Mouse (Mus musculus) hindbrain, embryonic 13.5 days (tissue): ENCODE data around the gene Zdhhc23. TPM values are rescaled to one million over a fixed set of nuclear protein-coding genes. Genes with fewer than 3 reads are reported as not detected.
A peak's percentile ranks its signal among the peaks of the same experiment; 100 is the strongest.

Experiments
- ATAC-seq: fragments of 200-750 bp; cut with Nextera tagmentation; 2 replicates; pipeline ENCODE4 v1.8.0; 2017; ENCODE audit warnings: moderate TSS enrichment; ENCODE audit not compliant: low FRiP score
- H3K27ac ChIP-seq: fragments of 300-500 bp; sonication (generic); 2 replicates; pipeline ENCODE4 v1.5.1; 2015; ENCODE audit warnings: inconsistent platforms, mild to moderate bottlenecking, moderate library complexity
- H3K27me3 ChIP-seq: fragments of 300-500 bp; sonication (generic); 2 replicates; pipeline ENCODE4 v1.6.1; 2015; ENCODE audit warnings: mild to moderate bottlenecking, inconsistent platforms
- H3K36me3 ChIP-seq: fragments of 300-500 bp; sonication (generic); 2 replicates; pipeline ENCODE4 v1.6.1; 2015; ENCODE audit warnings: mild to moderate bottlenecking, inconsistent platforms
- H3K4me1 ChIP-seq: fragments of 300-500 bp; sonication (generic); replicated peaks from 2 replicates; pipeline ENCODE4 v1.6.1; 2015; ENCODE audit warnings: inconsistent platforms
- H3K4me2 ChIP-seq: fragments of 300-500 bp; sonication (generic); 2 replicates; pipeline ENCODE4 v1.6.1; 2015; ENCODE audit warnings: inconsistent platforms, mild to moderate bottlenecking, moderate library complexity
- H3K4me3 ChIP-seq: fragments of 300-500 bp; sonication (generic); 2 replicates; pipeline ENCODE4 v1.5.1; 2015; ENCODE audit warnings: mild to moderate bottlenecking, inconsistent platforms
- H3K9ac ChIP-seq: fragments of 300-500 bp; sonication (generic); 2 replicates; pipeline ENCODE4 v1.6.1; 2015; ENCODE audit warnings: mild to moderate bottlenecking, inconsistent platforms
- H3K9me3 ChIP-seq: fragments of 300-500 bp; sonication (generic); 2 replicates; pipeline ENCODE4 v1.6.1; 2016; ENCODE audit warnings: inconsistent platforms
- WGBS: fragments of 180-500 bp; shearing (Covaris S2); methylation state at CpG from one replicate; pipeline ENCODE4 v1.1.7; 2015; 5-methylcytosine and 5-hydroxymethylcytosine counted together
- polyA plus RNA-seq: library from polyadenylated mRNA; unstranded; fragments of >200 nt; fragmentation: Nextera tagmentation; extraction: Ambion mirVana; gene quantifications from 2 replicates; pipeline ENCODE4 v1.2.1, GENCODE M21; 2015

Gene Zdhhc23
- polyA plus RNA-seq, result 1.7 and 1.8 TPM in 2 replicates

GRCm38 (mm10) chr16:43979328-43980109 lies at the start of gene Zdhhc23:
TSS of gene Zdhhc23 (minus strand) at chr16:43979791.
- Histone ChIP-seq H3K4me1 (peaks cover 4% of the 10 kb centered on the region; the same call in 1 of the 2 replicates), H3K4me3 (peak within 1 kb of the TSS; percentile 76), H3K36me3 (no peaks in the 10 kb centered on the region), H3K9me3 (no peaks in the 10 kb centered on the region), H3K27ac (no peak within 1 kb of the TSS), H3K9ac (peak within 1 kb of the TSS; percentile 78), H3K27me3 (peaks cover 38% of the 10 kb centered on the region), H3K4me2 (peak within 1 kb of the TSS; percentile 99)
- peak; percentile 88 for ATAC-seq
- WGBS, result under 1% methylated on average over 54 of the region's 103 CpGs

GRCm38 (mm10) chr16:44029273-44029672 lies 49.7 kb upstream of the Zdhhc23 start:
- no peak overlapping the region for H3K4me2 ChIP-seq
- no peak overlapping the region for H3K4me3 ChIP-seq
- no peak for ATAC-seq
- H3K27me3 ChIP-seq, result no peaks in the 10 kb centered on the region
- WGBS, result 79% methylated on average over 2 of the region's 2 CpGs
- H3K36me3 ChIP-seq, result no peaks in the 10 kb centered on the region
- H3K9ac ChIP-seq, result no peak overlapping the region
- H3K4me1 ChIP-seq, result no peaks in the 10 kb centered on the region
- H3K27ac ChIP-seq, result no peak overlapping the region
- H3K9me3 ChIP-seq, result no peaks in the 10 kb centered on the region

GRCm38 (mm10) chr16:44026822-44027221 lies 47.2 kb upstream of the Zdhhc23 start:
- ATAC-seq, result no peak
- Histone ChIP-seq H3K9me3 (no peaks in the 10 kb centered on the region), H3K4me3 (no peak overlapping the region), H3K4me1 (no peaks in the 10 kb centered on the region), H3K27ac (no peak overlapping the region), H3K27me3 (no peaks in the 10 kb centered on the region), H3K9ac (no peak overlapping the region), H3K4me2 (no peak overlapping the region), H3K36me3 (no peaks in the 10 kb centered on the region)
- 92% methylated on average over 9 of the region's 9 CpGs for WGBS

GRCm38 (mm10) chr16:44026210-44026609 lies 46.6 kb upstream of the Zdhhc23 start:
- no peak overlapping the region for H3K9ac ChIP-seq

GRCm38 (mm10) chr16:44018986-44019548 lies 39.5 kb upstream of the Zdhhc23 start:
- WGBS, result 83% methylated on average over 2 of the region's 2 CpGs
- Histone ChIP-seq H3K9ac (no peak overlapping the region), H3K36me3 (no peaks in the 10 kb centered on the region), H3K27ac (no peak overlapping the region), H3K4me1 (no peaks in the 10 kb centered on the region), H3K9me3 (no peaks in the 10 kb centered on the region), H3K4me3 (no peak overlapping the region), H3K27me3 (no peaks in the 10 kb centered on the region), H3K4me2 (no peak overlapping the region)
- ATAC-seq, result no peak

More at GRCm38 (mm10) chr16:44026210-44026609, 46.6 kb upstream of the Zdhhc23 start:
- no peak overlapping the region for H3K4me2 ChIP-seq
- no peaks in the 10 kb centered on the region for H3K36me3 ChIP-seq
- H3K9me3 ChIP-seq, result no peaks in the 10 kb centered on the region
- no peaks in the 10 kb centered on the region for H3K4me1 ChIP-seq
- ATAC-seq, result no peak
- H3K4me3 ChIP-seq, result no peak overlapping the region
- no peak overlapping the region for H3K27ac ChIP-seq
- H3K27me3 ChIP-seq, result no peaks in the 10 kb centered on the region
- 73% methylated on average over 6 of the region's 6 CpGs for WGBS

GRCm38 (mm10) chr16:44018372-44018771 lies 38.8 kb upstream of the Zdhhc23 start:
- H3K4me3 ChIP-seq, result no peak overlapping the region
- H3K4me2 ChIP-seq, result no peak overlapping the region
- H3K9me3 ChIP-seq, result no peaks in the 10 kb centered on the region
- ATAC-seq, result no peak
- no peaks in the 10 kb centered on the region for H3K27me3 ChIP-seq
- H3K4me1 ChIP-seq, result no peaks in the 10 kb centered on the region
- no peak overlapping the region for H3K9ac ChIP-seq
- 65% methylated on average over 7 of the region's 7 CpGs for WGBS
- H3K27ac ChIP-seq, result no peak overlapping the region
- no peaks in the 10 kb centered on the region for H3K36me3 ChIP-seq

- H3K4me2 ChIP-seq, result no peak overlapping the region
- WGBS, result 89% methylated on average over 4 of the region's 4 CpGs
- no peak overlapping the region for H3K4me3 ChIP-seq
- H3K9me3 ChIP-seq, result no peaks in the 10 kb centered on the region
- no peaks in the 10 kb centered on the region for H3K4me1 ChIP-seq
- H3K9ac ChIP-seq, result no peak overlapping the region
- H3K27me3 ChIP-seq, result no peaks in the 10 kb centered on the region
- H3K36me3 ChIP-seq, result no peaks in the 10 kb centered on the region
- ATAC-seq, result no peak
- H3K27ac ChIP-seq, result no peak overlapping the region
These were observed 38.1 kb upstream of the Zdhhc23 start for GRCm38 (mm10) chr16:44017707-44018106.

GRCm38 (mm10) chr16:44016164-44016563 lies 36.6 kb upstream of the Zdhhc23 start:
- Histone ChIP-seq H3K4me3 (no peak overlapping the region), H3K27me3 (no peaks in the 10 kb centered on the region), H3K9ac (no peak overlapping the region), H3K9me3 (no peaks in the 10 kb centered on the region), H3K36me3 (no peaks in the 10 kb centered on the region), H3K4me2 (no peak overlapping the region), H3K27ac (no peak overlapping the region), H3K4me1 (no peaks in the 10 kb centered on the region)
- no peak for ATAC-seq
- WGBS, result 25% methylated on average over 11 of the region's 11 CpGs

- no peak overlapping the region for H3K27ac ChIP-seq
- no peaks in the 10 kb centered on the region for H3K27me3 ChIP-seq
- H3K4me2 ChIP-seq, result no peak overlapping the region
- H3K9ac ChIP-seq, result no peak overlapping the region
- H3K4me3 ChIP-seq, result no peak overlapping the region
- no peak for ATAC-seq
- 73% methylated on average over 16 of the region's 16 CpGs for WGBS
- H3K36me3 ChIP-seq, result no peaks in the 10 kb centered on the region
- no peaks in the 10 kb centered on the region for H3K9me3 ChIP-seq
- H3K4me1 ChIP-seq, result no peaks in the 10 kb centered on the region
These were observed 36.0 kb upstream of the Zdhhc23 start for GRCm38 (mm10) chr16:44015416-44016158.

- Histone ChIP-seq H3K9me3 (no peaks in the 10 kb centered on the region), H3K27ac (no peak overlapping the region), H3K4me1 (no peaks in the 10 kb centered on the region), H3K4me2 (no peak overlapping the region), H3K4me3 (no peak overlapping the region), H3K9ac (no peak overlapping the region), H3K27me3 (no peaks in the 10 kb centered on the region), H3K36me3 (no peaks in the 10 kb centered on the region)
- no peak for ATAC-seq
- WGBS, result 68% methylated on average over 5 of the region's 5 CpGs
These were observed 31.4 kb upstream of the Zdhhc23 start for GRCm38 (mm10) chr16:44011010-44011409.

GRCm38 (mm10) chr16:44002086-44002485 lies 22.5 kb upstream of the Zdhhc23 start:
- H3K36me3 ChIP-seq, result no peaks in the 10 kb centered on the region
- no peak for ATAC-seq
- no peak overlapping the region for H3K27ac ChIP-seq
- H3K9me3 ChIP-seq, result no peaks in the 10 kb centered on the region
- no peak overlapping the region for H3K4me3 ChIP-seq
- no peaks in the 10 kb centered on the region for H3K4me1 ChIP-seq
- H3K9ac ChIP-seq, result no peak overlapping the region
- no peaks in the 10 kb centered on the region for H3K27me3 ChIP-seq
- 59% methylated on average over 5 of the region's 5 CpGs for WGBS
- H3K4me2 ChIP-seq, result no peak overlapping the region

GRCm38 (mm10) chr16:43999541-43999940 lies 19.9 kb upstream of the Zdhhc23 start:
- H3K9ac ChIP-seq, result no peak overlapping the region
- no peaks in the 10 kb centered on the region for H3K4me1 ChIP-seq
- no peaks in the 10 kb centered on the region for H3K36me3 ChIP-seq
- H3K9me3 ChIP-seq, result no peaks in the 10 kb centered on the region
- no peak overlapping the region for H3K27ac ChIP-seq
- no peak overlapping the region for H3K4me2 ChIP-seq
- no peak overlapping the region for H3K4me3 ChIP-seq
- no peaks in the 10 kb centered on the region for H3K27me3 ChIP-seq
- ATAC-seq, result no peak
- 89% methylated on average over 5 of the region's 5 CpGs for WGBS
